Mouse (Mus musculus): ENCODE data around the gene Ankrd9. TPM values are rescaled to one million over a fixed set of nuclear protein-coding genes. Genes with fewer than 3 reads are reported as not detected.
A peak's percentile ranks its signal among the peaks of the same experiment; 100 is the strongest.

Ankrd9 gene
- polyA plus RNA-seq (2014; fragmentation: Nextera tagmentation; extraction: Ambion mirVana): 9.6 and 12.1 TPM in 2 replicates

DNA sequence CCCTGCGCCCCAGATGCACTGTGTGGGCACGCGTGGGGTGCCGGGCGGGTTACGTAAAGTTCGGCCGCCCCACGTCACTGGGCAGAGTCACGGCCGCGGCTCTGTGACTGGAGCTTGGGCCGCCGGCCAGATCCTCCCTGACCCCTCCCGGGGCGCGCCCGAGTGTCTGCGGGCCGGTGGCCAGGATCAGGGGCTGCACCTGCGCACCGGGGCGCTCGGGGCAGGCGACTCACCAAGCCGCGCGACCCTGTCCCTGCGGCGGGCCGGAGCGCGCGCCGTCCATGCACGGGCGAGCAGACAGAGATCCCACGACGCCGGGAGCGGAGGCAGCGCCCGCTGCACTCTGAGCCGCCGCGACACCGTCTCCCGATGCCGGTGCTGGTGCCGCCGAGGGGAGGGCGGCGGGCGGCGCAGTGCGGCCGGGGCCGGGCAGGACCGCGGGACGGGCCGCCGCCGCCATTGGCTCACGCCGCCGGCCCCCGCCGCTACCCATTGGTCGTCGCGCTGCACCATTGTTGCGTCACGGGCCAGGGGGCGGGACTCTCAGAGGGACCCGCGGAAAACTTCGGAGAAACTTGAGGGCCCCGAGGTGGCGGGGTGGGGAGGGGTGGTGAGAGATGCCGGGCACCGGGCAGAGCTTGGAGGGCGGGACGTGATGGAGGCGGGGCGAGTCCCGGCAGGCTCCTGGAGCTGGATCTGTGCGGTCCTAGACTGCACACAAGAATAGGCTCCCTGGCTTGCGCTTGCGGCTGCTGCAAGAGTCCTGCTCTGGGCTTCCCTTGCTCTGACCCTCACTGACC is at the start of gene Ankrd9:
Gene Ankrd9 (minus strand): TSS at position 434 of the 800 bp plus-strand sequence.
- peak within 1 kb of the TSS; percentile 61 for H3K27ac ChIP-seq (ENCODE audit: low read depth, low read length)
- H3K9ac ChIP-seq (ENCODE audit: low read depth, low read length): peak within 1 kb of the TSS; percentile 86
- H3K36me3 ChIP-seq (ENCODE audit: control insufficient read depth, insufficient read depth, low read length): no peaks in the 10 kb centered on the region
- peak within 1 kb of the TSS; percentile 66 for H3K4me3 ChIP-seq (ENCODE audit: low read depth, low read length)
- under 1% methylated on average over 60 of the region's 90 CpGs for WGBS
- DNase-seq (ENCODE audit: low spot score): peak; percentile 96
- H3K27me3 ChIP-seq (ENCODE audit: control insufficient read depth, insufficient read depth, low read length): no peaks in the 10 kb centered on the region
- no peaks in the 10 kb centered on the region for H3K4me1 ChIP-seq (replicated peaks; ENCODE audit: control insufficient read depth, insufficient read depth, low read length)
- ATAC-seq (ENCODE audit: low FRiP score): peak; percentile 98
- H3K9me3 ChIP-seq (ENCODE audit: control insufficient read depth, low read length): no peaks in the 10 kb centered on the region
- H3K4me2 ChIP-seq (replicated peaks; ENCODE audit: low read depth, low read length): peak within 1 kb of the TSS; percentile 80

DNA sequence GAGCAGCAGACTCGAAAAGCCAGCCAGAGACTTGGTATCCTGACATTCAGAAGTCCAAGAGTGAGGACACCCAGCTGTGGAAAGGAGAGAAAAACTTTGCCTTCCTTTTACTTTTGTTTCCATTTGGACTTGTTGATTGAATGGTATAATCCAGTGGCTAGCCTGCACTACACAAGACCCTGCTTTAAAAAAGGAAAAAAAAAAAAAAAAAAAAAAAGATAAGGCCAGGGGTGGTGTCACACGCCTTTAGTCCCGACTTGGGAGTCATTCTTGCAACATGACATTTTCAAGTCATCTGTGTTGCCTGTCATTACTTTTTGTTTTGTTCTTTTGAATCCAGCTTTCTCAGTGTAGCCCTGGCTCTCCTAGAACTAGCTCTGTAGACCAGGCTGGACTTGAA is 42.7 kb upstream of the Ankrd9 start:
- Histone ChIP-seq H3K4me1 (replicated peaks; ENCODE audit: control insufficient read depth, insufficient read depth, low read length) (no peaks in the 10 kb centered on the region), H3K4me2 (replicated peaks; ENCODE audit: low read depth, low read length) (no peak overlapping the region), H3K27ac (ENCODE audit: low read depth, low read length) (no peak overlapping the region), H3K4me3 (ENCODE audit: low read depth, low read length) (no peak overlapping the region), H3K27me3 (ENCODE audit: control insufficient read depth, insufficient read depth, low read length) (no peaks in the 10 kb centered on the region), H3K9me3 (ENCODE audit: control insufficient read depth, low read length) (no peaks in the 10 kb centered on the region), H3K36me3 (ENCODE audit: control insufficient read depth, insufficient read depth, low read length) (no peaks in the 10 kb centered on the region), H3K9ac (ENCODE audit: low read depth, low read length) (no peak overlapping the region)
- ATAC-seq (ENCODE audit: low FRiP score) (no peak), DNase-seq (ENCODE audit: low spot score) (no peak)
- 52% methylated on average over 3 of the region's 3 CpGs for WGBS

DNA sequence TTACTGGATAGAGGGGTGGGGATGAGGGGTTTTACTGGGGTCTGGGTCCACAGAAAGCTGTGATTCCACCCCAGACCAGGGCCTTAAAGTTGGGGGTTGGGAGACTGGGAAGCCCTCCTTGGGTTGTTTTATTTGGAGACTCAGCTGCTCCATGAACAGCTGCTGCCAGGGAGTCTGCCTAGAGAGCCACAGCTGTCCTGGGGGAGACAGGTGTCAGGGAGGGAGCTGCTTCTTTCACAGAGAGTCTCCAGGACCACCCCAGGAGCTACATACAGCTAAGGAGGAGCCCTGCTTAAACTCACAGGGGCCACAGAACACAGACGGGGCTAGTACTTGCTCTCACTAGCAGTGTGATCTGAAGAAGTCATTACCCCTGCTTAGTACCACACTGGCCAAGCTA is 42.3 kb upstream of the Ankrd9 start:
- no peaks in the 10 kb centered on the region for H3K36me3 ChIP-seq (ENCODE audit: control insufficient read depth, insufficient read depth, low read length)
- H3K9ac ChIP-seq (ENCODE audit: low read depth, low read length): no peak overlapping the region
- H3K4me3 ChIP-seq (ENCODE audit: low read depth, low read length): no peak overlapping the region
- no peak overlapping the region for H3K4me2 ChIP-seq (replicated peaks; ENCODE audit: low read depth, low read length)
- no peaks in the 10 kb centered on the region for H3K27me3 ChIP-seq (ENCODE audit: control insufficient read depth, insufficient read depth, low read length)
- 38% methylated on average over 1 of the region's 1 CpGs for WGBS
- H3K27ac ChIP-seq (ENCODE audit: low read depth, low read length): no peak overlapping the region
- ATAC-seq (ENCODE audit: low FRiP score) (no peak), DNase-seq (ENCODE audit: low spot score) (no peak)
- H3K9me3 ChIP-seq (ENCODE audit: control insufficient read depth, low read length): no peaks in the 10 kb centered on the region
- H3K4me1 ChIP-seq (replicated peaks; ENCODE audit: control insufficient read depth, insufficient read depth, low read length): no peaks in the 10 kb centered on the region

DNA sequence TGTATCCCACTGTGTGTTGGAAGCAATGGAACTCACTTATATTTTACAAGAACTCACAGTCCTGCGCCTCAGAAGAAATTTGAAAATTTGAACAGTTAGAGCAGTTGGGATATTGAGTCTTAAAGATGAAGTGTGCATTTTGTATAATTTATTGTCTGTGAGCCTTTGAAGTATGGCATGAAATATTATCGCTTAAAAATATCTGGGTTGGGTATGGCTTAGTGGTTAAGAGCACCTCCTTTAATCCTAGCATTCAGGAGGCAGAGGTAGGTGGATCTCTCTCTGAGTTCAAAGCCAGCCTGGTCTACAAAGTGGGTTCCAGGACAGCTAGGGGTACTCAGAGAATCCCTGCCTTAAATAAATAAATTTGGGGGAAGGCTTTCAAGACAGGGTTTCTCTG is 40.2 kb upstream of the Ankrd9 start:
- no peaks in the 10 kb centered on the region for H3K36me3 ChIP-seq (ENCODE audit: control insufficient read depth, insufficient read depth, low read length)
- no peak overlapping the region for H3K27ac ChIP-seq (ENCODE audit: low read depth, low read length)
- H3K9ac ChIP-seq (ENCODE audit: low read depth, low read length): no peak overlapping the region
- 95% methylated on average over 2 of the region's 2 CpGs for WGBS
- H3K4me3 ChIP-seq (ENCODE audit: low read depth, low read length): no peak overlapping the region
- ATAC-seq (ENCODE audit: low FRiP score) (no peak), DNase-seq (ENCODE audit: low spot score) (no peak)
- H3K4me1 ChIP-seq (replicated peaks; ENCODE audit: control insufficient read depth, insufficient read depth, low read length): no peaks in the 10 kb centered on the region
- no peak overlapping the region for H3K4me2 ChIP-seq (replicated peaks; ENCODE audit: low read depth, low read length)
- H3K27me3 ChIP-seq (ENCODE audit: control insufficient read depth, insufficient read depth, low read length): no peaks in the 10 kb centered on the region
- H3K9me3 ChIP-seq (ENCODE audit: control insufficient read depth, low read length): no peaks in the 10 kb centered on the region

DNA sequence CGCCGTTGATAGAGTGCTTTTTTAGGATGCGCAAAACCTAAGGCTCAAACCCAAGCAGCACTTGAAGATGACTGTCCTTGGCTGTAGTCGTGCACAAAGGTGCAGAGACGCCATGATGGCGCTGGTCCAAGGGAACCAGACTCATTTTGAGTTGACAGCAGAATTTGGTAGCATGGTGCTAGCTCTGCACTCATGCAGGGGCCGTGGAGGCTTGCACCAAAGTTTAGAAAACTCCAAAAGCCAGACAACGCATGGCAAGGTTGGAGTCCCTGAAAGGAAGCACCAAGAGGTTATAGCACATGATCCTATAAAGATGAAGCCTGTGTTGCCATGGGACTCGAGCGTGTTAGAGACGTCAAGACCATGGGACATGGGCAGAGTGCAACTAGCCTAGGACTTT is 39.2 kb upstream of the Ankrd9 start:
- no peak overlapping the region for H3K4me2 ChIP-seq (replicated peaks; ENCODE audit: low read depth, low read length)
- DNase-seq (ENCODE audit: low spot score) (no peak), ATAC-seq (ENCODE audit: low FRiP score) (no peak)
- H3K4me3 ChIP-seq (ENCODE audit: low read depth, low read length): no peak overlapping the region
- H3K9ac ChIP-seq (ENCODE audit: low read depth, low read length): no peak overlapping the region
- WGBS: 94% methylated on average over 11 of the region's 11 CpGs
- H3K4me1 ChIP-seq (replicated peaks; ENCODE audit: control insufficient read depth, insufficient read depth, low read length): no peaks in the 10 kb centered on the region
- H3K36me3 ChIP-seq (ENCODE audit: control insufficient read depth, insufficient read depth, low read length): no peaks in the 10 kb centered on the region
- no peaks in the 10 kb centered on the region for H3K27me3 ChIP-seq (ENCODE audit: control insufficient read depth, insufficient read depth, low read length)
- no peak overlapping the region for H3K27ac ChIP-seq (ENCODE audit: low read depth, low read length)
- H3K9me3 ChIP-seq (ENCODE audit: control insufficient read depth, low read length): no peaks in the 10 kb centered on the region

DNA sequence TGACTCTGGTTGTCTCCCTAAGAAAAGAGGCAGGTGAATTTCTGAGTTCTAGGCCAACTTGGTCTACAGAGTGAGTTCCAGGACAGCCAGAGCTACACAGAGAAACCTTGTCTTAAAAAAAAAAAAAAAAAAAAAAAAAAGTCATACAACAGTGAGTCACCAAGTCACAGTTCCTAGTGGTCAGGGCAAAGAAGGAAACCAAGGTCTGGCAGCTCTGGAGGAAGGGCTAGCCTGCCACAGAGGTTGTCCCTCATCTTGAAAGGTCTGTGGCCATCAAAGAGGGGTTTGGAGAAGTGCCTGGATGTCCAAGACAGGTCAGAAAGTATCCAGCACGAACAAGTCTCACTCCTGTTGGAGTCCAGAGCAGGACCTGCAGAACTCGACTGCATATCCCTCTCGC is 38.0 kb upstream of the Ankrd9 start:
- no peaks in the 10 kb centered on the region for H3K9me3 ChIP-seq (ENCODE audit: control insufficient read depth, low read length)
- 86% methylated on average over 3 of the region's 3 CpGs for WGBS
- no peak overlapping the region for H3K4me2 ChIP-seq (replicated peaks; ENCODE audit: low read depth, low read length)
- H3K27me3 ChIP-seq (ENCODE audit: control insufficient read depth, insufficient read depth, low read length): no peaks in the 10 kb centered on the region
- no peak overlapping the region for H3K4me3 ChIP-seq (ENCODE audit: low read depth, low read length)
- no peaks in the 10 kb centered on the region for H3K4me1 ChIP-seq (replicated peaks; ENCODE audit: control insufficient read depth, insufficient read depth, low read length)
- H3K27ac ChIP-seq (ENCODE audit: low read depth, low read length): no peak overlapping the region
- no peak overlapping the region for H3K9ac ChIP-seq (ENCODE audit: low read depth, low read length)
- no peak for ATAC-seq (ENCODE audit: low FRiP score)
- H3K36me3 ChIP-seq (ENCODE audit: control insufficient read depth, insufficient read depth, low read length): no peaks in the 10 kb centered on the region
- DNase-seq (ENCODE audit: low spot score): no peak

DNA sequence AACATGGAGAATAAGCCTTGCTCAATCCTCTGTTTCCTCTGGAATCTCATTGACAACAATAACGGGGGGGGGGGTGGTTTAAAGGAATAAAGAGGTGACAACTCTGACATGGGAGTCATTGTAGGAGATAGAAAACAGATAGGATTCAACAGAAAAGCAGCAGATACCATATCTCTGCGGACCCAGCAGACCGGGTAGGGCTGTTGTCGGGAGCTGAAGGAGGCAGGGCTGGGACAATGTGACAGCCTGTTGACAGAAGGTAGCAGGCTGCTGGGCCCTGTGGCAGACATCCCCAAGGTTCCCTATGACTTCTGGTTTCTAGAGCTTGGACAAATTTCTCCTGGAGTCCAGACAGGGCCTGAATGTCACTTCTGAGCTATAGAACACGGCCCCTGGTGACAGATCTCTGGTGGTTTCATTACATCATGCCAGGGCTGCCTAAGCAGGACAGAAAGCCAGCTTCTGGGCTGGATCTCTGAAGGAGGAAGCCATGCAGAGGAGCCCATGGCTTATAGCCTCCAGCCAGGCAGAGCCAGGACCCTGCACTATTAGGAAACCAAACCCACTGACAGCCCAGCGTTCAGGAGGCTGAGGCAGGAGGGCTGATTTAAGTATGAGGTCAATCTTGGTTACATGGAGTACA is 30.9 kb upstream of the Ankrd9 start:
- H3K4me1 ChIP-seq (replicated peaks; ENCODE audit: control insufficient read depth, insufficient read depth, low read length): no peaks in the 10 kb centered on the region
- no peaks in the 10 kb centered on the region for H3K36me3 ChIP-seq (ENCODE audit: control insufficient read depth, insufficient read depth, low read length)
- WGBS: 75% methylated on average over 6 of the region's 6 CpGs
- ATAC-seq (ENCODE audit: low FRiP score) (no peak), DNase-seq (ENCODE audit: low spot score) (no peak)
- no peak overlapping the region for H3K4me2 ChIP-seq (replicated peaks; ENCODE audit: low read depth, low read length)
- H3K27ac ChIP-seq (ENCODE audit: low read depth, low read length): no peak overlapping the region
- no peaks in the 10 kb centered on the region for H3K27me3 ChIP-seq (ENCODE audit: control insufficient read depth, insufficient read depth, low read length)
- no peak overlapping the region for H3K9ac ChIP-seq (ENCODE audit: low read depth, low read length)
- H3K9me3 ChIP-seq (ENCODE audit: control insufficient read depth, low read length): no peaks in the 10 kb centered on the region
- no peak overlapping the region for H3K4me3 ChIP-seq (ENCODE audit: low read depth, low read length)

DNA sequence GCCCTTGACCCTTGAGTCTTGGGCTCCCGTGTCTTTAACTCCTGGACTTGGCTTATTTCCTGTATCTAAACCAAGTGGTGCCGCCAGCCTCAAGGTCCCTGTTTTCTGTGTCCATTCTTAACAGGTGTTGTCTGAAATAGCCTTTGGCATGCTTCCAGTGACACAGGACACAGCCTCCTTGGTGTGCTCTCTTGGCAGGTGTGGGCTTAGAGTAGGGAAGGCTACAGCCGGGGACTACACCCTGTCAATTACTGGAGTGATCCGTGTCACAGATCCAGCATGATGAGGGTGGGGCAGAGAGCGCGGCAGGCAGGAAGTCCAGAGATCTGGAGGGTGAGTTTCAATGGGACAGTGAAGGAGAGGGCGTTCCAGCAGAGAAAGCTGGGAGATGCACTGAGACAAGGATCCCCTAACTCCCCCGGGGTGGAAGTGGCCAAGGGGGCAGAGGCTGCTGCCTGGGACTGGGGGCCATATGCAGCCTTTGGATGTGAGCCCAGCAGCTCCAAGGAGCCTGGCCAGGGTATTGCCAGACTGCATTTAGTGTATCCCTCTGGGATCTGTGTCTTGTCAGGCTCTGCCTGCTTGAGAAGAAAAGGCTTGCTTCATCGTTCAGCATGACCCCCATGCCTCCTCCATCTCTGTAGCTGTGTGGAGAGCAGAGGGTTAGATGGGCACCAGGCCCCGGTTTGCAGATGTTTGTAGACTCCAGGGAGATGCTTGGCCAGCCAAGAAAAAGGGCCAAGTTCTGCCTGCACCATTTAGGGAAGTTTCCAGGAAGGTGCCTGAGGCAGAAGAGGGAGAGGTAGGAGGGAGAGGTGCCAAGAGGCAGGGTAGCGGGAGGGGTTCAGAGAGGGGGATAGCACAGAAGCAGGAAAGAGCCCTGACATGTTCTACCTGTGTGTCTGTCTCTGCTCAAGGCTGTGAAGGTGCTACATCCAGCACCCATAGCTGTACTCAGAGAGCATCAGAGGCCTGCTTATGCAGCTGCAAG is 30.0 kb upstream of the Ankrd9 start:
- Histone ChIP-seq H3K27ac (ENCODE audit: low read depth, low read length) (no peak overlapping the region), H3K9me3 (ENCODE audit: control insufficient read depth, low read length) (no peaks in the 10 kb centered on the region), H3K27me3 (ENCODE audit: control insufficient read depth, insufficient read depth, low read length) (no peaks in the 10 kb centered on the region), H3K36me3 (ENCODE audit: control insufficient read depth, insufficient read depth, low read length) (no peaks in the 10 kb centered on the region), H3K4me2 (replicated peaks; ENCODE audit: low read depth, low read length) (no peak overlapping the region), H3K9ac (ENCODE audit: low read depth, low read length) (no peak overlapping the region), H3K4me1 (replicated peaks; ENCODE audit: control insufficient read depth, insufficient read depth, low read length) (no peaks in the 10 kb centered on the region), H3K4me3 (ENCODE audit: low read depth, low read length) (no peak overlapping the region)
- 67% methylated on average over 11 of the region's 11 CpGs for WGBS
- DNase-seq (ENCODE audit: low spot score) (no peak), ATAC-seq (ENCODE audit: low FRiP score) (no peak)
